Comparison of ENCODE assay signal across 33 mouse cellular contexts in the genomic region with DNA sequence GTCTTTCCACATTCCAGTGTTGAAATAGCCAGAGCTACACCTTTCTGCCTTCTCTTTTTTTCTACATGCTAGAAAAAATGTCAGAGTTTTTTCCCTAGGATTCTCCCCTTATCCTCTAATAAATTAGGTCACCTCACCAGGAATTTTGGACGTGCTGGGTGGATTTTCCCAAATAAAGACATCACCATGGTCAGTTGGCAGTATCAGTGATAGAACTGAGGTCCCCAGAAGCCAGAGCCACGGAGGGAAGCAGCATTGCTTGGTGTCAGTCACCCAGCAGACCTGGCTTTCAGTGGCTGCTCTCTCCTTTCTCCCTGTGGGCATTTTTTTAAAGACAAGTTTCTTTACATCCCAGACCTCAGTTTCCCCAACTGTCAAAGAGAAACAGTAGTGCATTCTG.
"Had no signal": no experiment of that assay in that cellular context is flagged by ENCODE, and none has a peak within 500 bp of the region (broad histone marks: within the 10 kb centered on the region; RNA-seq: fewer than 3 reads in every experiment).

No protein-coding gene starts in this region.

- H3K4me3 ChIP-seq: heart, embryonic 12.5 days; heart, embryonic 13.5 days; heart, embryonic 15.5 days; hindbrain, embryonic 10.5 days; hindbrain, embryonic 12.5 days; hindbrain, embryonic 13.5 days; hindbrain, embryonic 15.5 days; kidney, embryonic 15.5 days; layer of hippocampus, adult 2 months; left cerebral cortex, adult 2 months had no signal

- H3K27ac ChIP-seq: heart, embryonic 13.5 days; heart, embryonic 15.5 days; hindbrain, embryonic 10.5 days; hindbrain, embryonic 12.5 days; hindbrain, embryonic 13.5 days; hindbrain, embryonic 14.5 days; hindbrain, embryonic 15.5 days; hindbrain, postnatal 0 days; kidney, embryonic 15.5 days; kidney, postnatal 0 days; layer of hippocampus, adult 2 months; left cerebral cortex, adult 2 months had no signal

- H3K9ac ChIP-seq: heart, embryonic 12.5 days; heart, embryonic 13.5 days; heart, embryonic 15.5 days; hindbrain, embryonic 12.5 days; hindbrain, embryonic 13.5 days; hindbrain, embryonic 14.5 days; hindbrain, embryonic 15.5 days; kidney, embryonic 15.5 days had no signal

- H3K4me2 ChIP-seq: heart, embryonic 11.5 days; heart, embryonic 12.5 days; heart, embryonic 13.5 days; heart, embryonic 15.5 days; hindbrain, embryonic 12.5 days; hindbrain, embryonic 13.5 days; hindbrain, embryonic 14.5 days; hindbrain, embryonic 15.5 days; kidney, embryonic 15.5 days had no signal

- H3K36me3 ChIP-seq: heart, embryonic 12.5 days; heart, embryonic 13.5 days; heart, embryonic 15.5 days; hindbrain, embryonic 10.5 days; hindbrain, embryonic 12.5 days; hindbrain, embryonic 13.5 days; hindbrain, embryonic 15.5 days; kidney, embryonic 15.5 days had no signal

- H3K4me1 ChIP-seq: heart, embryonic 12.5 days; heart, embryonic 13.5 days; heart, embryonic 15.5 days; hindbrain, embryonic 10.5 days; hindbrain, embryonic 12.5 days had no signal

- ATAC-seq: hindbrain, embryonic 16.5 days; hindbrain, postnatal 0 days; inflammation-experienced regulatory T-cells, adult 6 months; intestine, embryonic 16.5 days; intestine, postnatal 0 days had no signal

- H3K27me3 ChIP-seq: heart, embryonic 12.5 days; heart, embryonic 13.5 days; heart, embryonic 15.5 days; hindbrain, embryonic 12.5 days; hindbrain, embryonic 13.5 days; hindbrain, embryonic 15.5 days; kidney, embryonic 15.5 days had no signal

- DNase-seq: heart, postnatal 10 days; heart, postnatal 14 days; heart, postnatal 4 days; kidney, adult 11 months; kidney, adult 18-20 months; kidney, adult 2 months; kidney, adult 8-10 months; kidney, adult 9 months; kidney, postnatal 10 days; kidney, postnatal 14 days; kidney, postnatal 25 days; kidney, postnatal 36 days; kidney, postnatal 4 days; layer of hippocampus, adult 9-11 months; layer of hippocampus, postnatal 36 days had no signal

- H3K9me3 ChIP-seq: heart, embryonic 13.5 days; heart, embryonic 15.5 days; hindbrain, embryonic 10.5 days; hindbrain, embryonic 12.5 days; hindbrain, embryonic 13.5 days; hindbrain, embryonic 15.5 days; kidney, embryonic 15.5 days had no signal
